Mouse (Mus musculus) megakaryocyte-erythroid progenitor cell, adult 5 weeks (primary cell): ENCODE results near the gene Gm5142. TPM values are rescaled to one million over a fixed set of nuclear protein-coding genes. Genes with fewer than 3 reads are reported as not detected.

Source experiments
- polyA plus RNA-seq: library from polyadenylated mRNA; stranded (reverse); fragments of >175 nt; gene quantifications from 2 replicates; pipeline ENCODE4 v1.2.3, GENCODE M21; 2012

The Gm5142 gene
- polyA plus RNA-seq = not detected in 2 replicates

DNA sequence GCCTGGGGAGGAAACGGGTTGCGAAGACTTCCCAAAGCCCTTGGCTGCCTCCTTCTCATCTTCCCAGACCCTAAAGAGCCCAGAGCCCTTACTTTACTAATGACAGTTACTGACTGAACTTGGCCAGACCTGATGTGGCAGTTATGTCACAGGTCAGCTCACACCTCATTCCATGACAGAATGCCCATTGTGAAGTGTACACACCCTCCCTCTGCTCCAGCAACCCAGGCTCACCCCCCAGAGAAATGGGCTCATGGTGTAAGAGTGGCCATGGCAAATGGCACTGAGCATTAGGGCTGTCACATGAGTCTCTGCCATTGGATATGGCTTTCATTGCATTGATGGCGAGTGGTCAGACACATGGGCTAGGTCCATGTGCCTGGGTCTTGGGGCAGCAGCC, at the start of gene Gm5142:
Gm5142 (minus strand) TSS at position 101 of the 400 bp plus-strand sequence.

DNA sequence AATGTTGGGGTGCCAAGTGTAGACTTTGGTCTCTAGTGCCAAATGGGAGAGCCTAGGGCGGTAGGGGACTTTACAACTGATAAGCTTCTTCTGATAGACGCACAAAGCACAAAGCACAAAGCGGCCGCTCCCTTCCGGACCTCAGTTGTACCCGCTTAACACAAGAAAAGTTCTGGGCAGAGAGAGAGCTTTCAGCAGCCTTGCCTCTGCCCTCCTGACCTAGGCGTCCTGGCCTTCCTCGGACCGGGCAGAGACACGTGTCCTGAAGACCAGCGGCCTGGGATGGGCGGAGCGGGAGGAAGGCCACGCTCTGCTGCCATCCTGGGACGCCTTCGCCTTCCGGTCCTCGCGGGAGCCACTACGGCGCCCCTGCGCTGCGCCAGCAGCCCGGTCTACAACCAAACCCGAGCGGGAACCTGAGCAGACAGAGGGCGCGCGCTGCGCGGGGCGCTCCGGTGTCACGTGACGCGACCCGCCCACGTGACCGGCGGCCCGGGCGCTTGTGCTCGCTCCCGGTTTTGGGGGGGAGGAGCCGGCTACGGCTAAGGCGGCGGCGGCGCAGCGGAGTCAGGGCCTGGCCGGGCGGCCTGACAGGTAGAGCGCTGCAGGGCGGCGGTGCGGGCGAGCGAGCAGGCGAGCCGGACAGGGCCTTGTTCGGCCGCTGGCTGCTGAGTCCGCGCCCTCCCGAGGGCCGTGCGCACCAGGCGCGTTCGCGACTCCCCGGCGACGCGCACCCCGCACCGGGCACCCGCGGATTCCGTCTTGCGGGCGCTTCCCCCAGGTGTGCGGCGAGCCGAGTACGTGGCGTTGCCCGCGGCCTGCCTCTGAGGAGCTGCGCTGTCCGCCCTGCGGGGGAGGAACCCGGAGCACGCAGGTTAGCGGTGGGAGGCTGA, 22.4 kb upstream of the Gm5142 start, which contains the start of gene Rcbtb1:
Rcbtb1 (plus strand) TSS at position 499 of the 893 bp plus-strand sequence.

DNA sequence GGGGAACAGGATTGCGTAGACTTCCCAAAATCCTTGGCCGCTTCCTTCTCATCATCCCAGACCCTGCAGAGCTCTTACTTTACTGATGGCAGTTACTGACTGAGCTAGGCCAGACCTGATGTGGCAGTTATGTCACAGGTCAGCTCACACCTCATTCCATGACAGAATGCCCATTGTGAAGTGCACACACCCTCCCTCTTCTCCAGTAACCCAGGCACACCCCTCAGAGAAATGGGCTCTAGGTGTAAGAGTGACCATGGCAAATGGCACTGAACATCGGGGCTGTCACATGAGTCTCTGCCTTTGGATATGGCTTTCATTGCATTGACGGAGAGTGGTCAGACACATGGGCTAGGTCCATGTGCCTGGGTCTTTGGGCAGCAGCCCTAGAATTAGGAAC, 35.8 kb downstream of the Gm5142 start, which contains the start of gene 1700129C05Rik:
1700129C05Rik (minus strand) TSS at position 101 of the 400 bp plus-strand sequence.

Other genes starting within 250 kb of the Gm5142 start
- gene 1700129C05Rik, start 35.9 kb downstream of the Gm5142 start, polyA plus RNA-seq = not detected in 2 replicates
- gene Rcbtb1, start 22.5 kb upstream of the Gm5142 start, polyA plus RNA-seq = 3.8 and 4.1 TPM in 2 replicates
- gene Gm6904, start 81.5 kb upstream of the Gm5142 start, polyA plus RNA-seq = not detected in 2 replicates
- 0.14 TPM in 1 of 2 replicates, not detected in the other for gene Phf11a, start 118.8 kb upstream of the Gm5142 start, polyA plus RNA-seq
- gene Phf11b, start 162.6 kb upstream of the Gm5142 start, polyA plus RNA-seq = 0.24 and 0.25 TPM in 2 replicates
- gene Phf11d, start 186.7 kb upstream of the Gm5142 start, polyA plus RNA-seq = 0.28 and 0.30 TPM in 2 replicates
- gene Phf11c, start 216.6 kb upstream of the Gm5142 start, polyA plus RNA-seq = 0.05 and 0.10 TPM in 2 replicates